Mouse (Mus musculus): ENCODE data around the gene Slc7a5.

Slc7a5 gene

DNA sequence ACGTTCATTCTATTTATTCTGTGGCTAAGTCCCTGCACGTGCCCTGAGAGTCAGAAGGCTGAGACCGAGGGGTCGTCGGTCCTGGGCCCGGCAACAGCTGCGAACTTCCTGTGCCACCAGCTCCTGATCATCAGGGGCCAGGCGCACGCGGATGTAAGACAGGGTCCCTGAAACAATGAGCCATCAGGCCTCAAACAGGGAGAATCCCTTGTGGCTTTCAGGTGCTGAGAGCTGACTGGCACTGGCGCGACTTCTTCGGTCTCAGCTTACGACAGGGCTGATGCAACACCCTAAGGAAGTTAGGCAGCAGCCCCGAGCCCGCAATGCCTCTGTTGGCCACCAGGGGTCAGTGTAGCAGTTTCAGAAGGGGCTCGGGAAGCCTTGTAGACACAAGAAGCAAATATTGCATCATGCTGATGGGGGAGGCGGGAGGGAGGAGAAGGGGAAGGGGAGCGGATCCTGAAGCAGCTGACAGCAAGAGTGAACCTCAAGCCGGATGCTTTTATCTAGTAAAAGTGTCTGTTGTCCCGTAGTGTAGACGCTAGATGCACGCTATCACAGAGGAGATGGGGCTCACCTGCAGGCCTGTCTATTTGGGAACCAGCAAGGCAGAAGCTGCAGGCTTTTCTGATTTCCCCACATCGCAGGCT is 56.5 kb downstream of the Slc7a5 start:
- CTCF ChIA-PET, result interaction anchor here (0.6 to 2.9 kb wide), 4 partner anchors 58 to 1664 kb away, joined by 3 to 26 read pairs (median 3); no protein-coding TSS in a partner anchor

- CTCF ChIA-PET, result interaction anchor here (0.5 to 2.9 kb wide), 5 partner anchors 57 to 1664 kb away, joined by 3 to 26 read pairs (median 3); partner anchors contain the start of gene Slc7a5
Measured at GRCm38 (mm10) chr8:121850436-121850820, 57.1 kb downstream of the Slc7a5 start.

- CTCF ChIA-PET, result interaction anchor here (0.5 to 2.9 kb wide), 3 partner anchors 57 to 75 kb away, joined by 3 to 26 read pairs (median 3); partner anchors contain the start of gene Slc7a5
Measured at GRCm38 (mm10) chr8:121850018-121850417, 57.5 kb downstream of the Slc7a5 start.

DNA sequence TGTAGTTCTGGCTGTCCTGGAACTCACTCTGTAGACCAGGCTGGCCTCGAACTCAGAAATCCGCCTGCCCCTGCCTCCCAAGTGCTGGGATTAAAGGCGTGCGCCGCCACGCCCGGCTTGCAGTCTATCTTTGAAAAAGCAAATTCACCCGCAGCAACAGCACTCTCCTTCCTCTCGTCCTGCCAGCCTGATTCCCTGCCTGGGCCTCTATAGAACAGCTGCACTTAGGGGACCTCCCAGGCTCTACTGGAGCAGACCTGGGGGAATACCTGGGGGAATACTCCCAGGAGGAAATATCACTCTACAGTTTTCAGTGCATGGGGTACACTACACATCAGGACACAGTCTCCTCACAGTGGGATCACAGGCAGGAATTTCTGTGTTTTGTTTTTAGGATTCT is 58.2 kb downstream of the Slc7a5 start:
- CTCF ChIA-PET, result interaction anchor here (0.7 to 2.9 kb wide), 2 partner anchors 60 to 127 kb away, joined by 4 to 26 read pairs; no protein-coding TSS in a partner anchor

DNA sequence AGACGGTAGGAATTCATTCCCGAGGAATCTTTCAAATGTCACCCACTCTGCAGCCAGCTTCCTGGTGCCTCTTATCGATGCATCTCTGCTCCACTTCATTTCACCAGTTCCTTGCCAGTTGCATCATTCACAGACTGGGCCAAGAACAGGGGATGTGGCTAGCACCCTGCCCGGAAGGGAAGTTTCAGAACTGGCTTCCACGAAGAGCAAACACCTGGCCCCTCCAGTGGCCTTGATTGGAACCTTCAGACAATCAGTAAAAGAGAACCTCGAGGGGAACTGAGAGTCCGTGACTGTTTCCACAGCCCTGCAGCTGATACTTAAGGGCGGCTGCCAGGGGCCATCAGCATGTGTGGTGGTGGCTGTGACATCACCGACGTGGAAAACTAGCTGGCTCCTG is 59.0 kb downstream of the Slc7a5 start:
- CTCF ChIA-PET, result interaction anchor here (0.7 kb wide), 1 partner anchor 127 kb away, joined by 4 read pairs; no protein-coding TSS in a partner anchor

- CTCF ChIA-PET, result no interaction called here
Measured at GRCm38 (mm10) chr8:121847987-121848386, 59.5 kb downstream of the Slc7a5 start.

GRCm38 (mm10) chr8:121847261-121847822 is 60.2 kb downstream of the Slc7a5 start:
- CTCF ChIA-PET, result interaction anchor here (0.6 kb wide), 1 partner anchor 747 kb away, joined by 3 read pairs; no protein-coding TSS in a partner anchor

DNA sequence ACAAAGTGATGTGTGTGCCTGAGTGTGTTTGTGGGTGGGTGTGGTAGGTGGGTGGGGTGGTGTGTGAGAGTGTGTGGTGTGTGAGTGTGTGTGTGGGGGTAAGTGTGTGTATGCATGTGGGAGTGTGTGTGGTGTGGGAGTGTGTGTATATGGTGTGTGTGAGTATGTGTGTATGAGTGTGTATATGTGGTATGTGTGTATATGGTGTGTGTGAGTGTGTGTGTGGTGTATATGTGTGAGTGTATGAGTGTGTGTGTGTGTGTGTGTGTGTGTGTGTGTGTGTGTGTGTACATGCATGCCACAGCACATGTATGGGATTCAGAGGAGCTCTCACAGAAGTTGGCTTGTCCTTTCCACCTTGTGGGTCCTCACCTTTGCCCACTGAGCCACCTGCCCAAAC is 60.7 kb downstream of the Slc7a5 start:
- CTCF ChIA-PET, result interaction anchor here (0.6 kb wide), 2 partner anchors 64 to 747 kb away, joined by 3 to 4 read pairs; no protein-coding TSS in a partner anchor

- CTCF ChIA-PET, result no interaction called here
Measured at GRCm38 (mm10) chr8:121844765-121845164, 62.7 kb downstream of the Slc7a5 start.

- CTCF ChIA-PET, result interaction anchor here (0.6 kb wide), 1 partner anchor 63 kb away, joined by 3 read pairs; no protein-coding TSS in a partner anchor
Measured at GRCm38 (mm10) chr8:121843184-121843733, 64.2 kb downstream of the Slc7a5 start.

GRCm38 (mm10) chr8:121842064-121842955 is 65.2 kb downstream of the Slc7a5 start:
- CTCF ChIA-PET, result no interaction called here

DNA sequence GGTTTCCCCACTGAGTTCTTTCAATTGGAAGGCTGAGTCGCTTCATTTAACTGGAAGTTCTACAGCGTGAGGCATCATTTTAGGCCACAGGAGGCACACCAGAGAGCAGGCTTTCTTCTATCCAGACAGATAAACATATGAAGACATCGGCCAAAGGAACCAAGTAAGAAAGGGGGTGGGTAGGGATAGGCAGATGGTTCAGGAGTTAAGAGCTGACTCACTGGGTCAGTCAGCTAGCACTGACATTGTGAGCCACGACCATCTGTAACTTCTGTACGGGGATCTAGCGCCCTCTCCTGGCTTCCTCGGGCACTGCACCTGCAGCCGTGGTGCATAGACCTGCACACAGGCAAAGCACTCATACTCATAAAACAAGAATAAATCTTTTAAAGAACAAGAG is 66.3 kb downstream of the Slc7a5 start:
- CTCF ChIA-PET, result no interaction called here

DNA sequence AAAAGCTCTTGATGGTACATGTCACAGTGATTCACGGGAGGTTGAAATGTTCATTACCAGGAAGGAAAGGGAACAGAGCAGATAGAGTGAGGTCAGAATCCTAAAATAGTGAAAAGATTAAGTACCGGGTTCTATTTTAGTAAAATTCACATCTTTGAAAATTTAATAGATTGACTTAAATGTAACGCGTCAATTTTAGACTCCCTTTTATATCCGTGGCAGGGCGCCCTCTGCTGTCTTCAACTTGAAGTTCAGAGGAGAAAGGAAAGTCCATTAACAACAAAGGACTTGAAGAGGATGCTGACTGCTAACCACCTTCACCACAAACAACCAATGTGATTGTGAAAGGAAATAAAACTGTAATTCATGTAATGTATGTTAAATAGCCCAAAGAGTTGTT is 75.0 kb downstream of the Slc7a5 start:
- CTCF ChIA-PET, result interaction anchor here (0.7 kb wide), 1 partner anchor 136 kb away, joined by 5 read pairs; no protein-coding TSS in a partner anchor

DNA sequence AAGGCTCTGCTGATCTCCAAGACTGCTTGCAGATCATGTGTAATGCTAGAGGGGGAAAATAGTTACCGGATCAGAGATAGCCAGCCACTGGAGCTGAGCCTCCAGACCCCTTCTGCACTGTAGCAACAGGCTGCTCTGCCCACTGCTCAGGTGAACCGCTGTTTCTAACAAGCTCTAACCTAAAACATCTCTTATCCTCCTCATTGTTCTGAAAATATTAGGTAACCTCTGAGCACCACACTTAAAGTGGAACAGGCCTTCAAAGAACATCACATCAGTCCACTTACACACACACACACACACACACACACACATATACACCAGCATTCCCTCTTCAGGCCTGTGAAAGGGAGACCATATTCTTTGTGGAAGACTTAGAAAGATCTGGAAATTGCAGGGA is 75.4 kb downstream of the Slc7a5 start:
- CTCF ChIA-PET, result interaction anchor here (0.7 kb wide), 1 partner anchor 136 kb away, joined by 5 read pairs; no protein-coding TSS in a partner anchor

Measured in spleen, embryonic (tissue).